Mouse (Mus musculus) limb, embryonic 12.5 days (tissue): ENCODE measurements at regions not wholly inside any gene's neighbourhood (a gene's known extent, or its start where the extent isn't known, plus 50 kb on each side); places are given as distances from the start of the nearest gene placed in this dataset.

ENCODE experiments used
- ATAC-seq: fragments of 200-750 bp; cut with Nextera tagmentation; 2 replicates; pipeline ENCODE4 v1.8.0; 2017; ENCODE audit warnings: low read depth, moderate TSS enrichment; ENCODE audit not compliant: insufficient number of reproducible peaks, insufficient read depth, low FRiP score, low TSS enrichment
- H3K27ac ChIP-seq: fragments of 300-500 bp; sonication (generic); 2 replicates; pipeline ENCODE4 v1.5.1; 2016; ENCODE audit warnings: mild to moderate bottlenecking, moderate library complexity
- H3K27me3 ChIP-seq: fragments of 300-500 bp; sonication (generic); 2 replicates; pipeline ENCODE4 v1.6.1; 2016; ENCODE audit warnings: mild to moderate bottlenecking, moderate library complexity
- H3K36me3 ChIP-seq: fragments of 300-500 bp; sonication (generic); 2 replicates; pipeline ENCODE4 v1.6.1; 2016; ENCODE audit warnings: mild to moderate bottlenecking, moderate library complexity
- H3K4me1 ChIP-seq: fragments of 300-500 bp; sonication (generic); replicated peaks from 2 replicates; pipeline ENCODE4 v1.6.1; 2016
- H3K4me2 ChIP-seq: fragments of 300-500 bp; sonication (generic); 2 replicates; pipeline ENCODE4 v1.6.1; 2016; ENCODE audit warnings: mild to moderate bottlenecking, moderate library complexity
- H3K4me3 ChIP-seq: fragments of 300-500 bp; sonication (generic); replicated peaks from 2 replicates; pipeline ENCODE4 v1.5.1; 2016; ENCODE audit warnings: mild to moderate bottlenecking
- H3K9ac ChIP-seq: fragments of 300-500 bp; sonication (generic); replicated peaks from 2 replicates; pipeline ENCODE4 v1.6.1; 2016; ENCODE audit warnings: mild to moderate bottlenecking, moderate library complexity
- H3K9me3 ChIP-seq: fragments of 300-500 bp; sonication (generic); 2 replicates; pipeline ENCODE4 v1.6.1; 2016; ENCODE audit warnings: mild to moderate bottlenecking, moderate library complexity
- WGBS: fragments of 180-500 bp; shearing (Covaris S2); methylation state at CpG from one replicate; pipeline ENCODE4 v1.1.7; 2016; 5-methylcytosine and 5-hydroxymethylcytosine counted together

DNA sequence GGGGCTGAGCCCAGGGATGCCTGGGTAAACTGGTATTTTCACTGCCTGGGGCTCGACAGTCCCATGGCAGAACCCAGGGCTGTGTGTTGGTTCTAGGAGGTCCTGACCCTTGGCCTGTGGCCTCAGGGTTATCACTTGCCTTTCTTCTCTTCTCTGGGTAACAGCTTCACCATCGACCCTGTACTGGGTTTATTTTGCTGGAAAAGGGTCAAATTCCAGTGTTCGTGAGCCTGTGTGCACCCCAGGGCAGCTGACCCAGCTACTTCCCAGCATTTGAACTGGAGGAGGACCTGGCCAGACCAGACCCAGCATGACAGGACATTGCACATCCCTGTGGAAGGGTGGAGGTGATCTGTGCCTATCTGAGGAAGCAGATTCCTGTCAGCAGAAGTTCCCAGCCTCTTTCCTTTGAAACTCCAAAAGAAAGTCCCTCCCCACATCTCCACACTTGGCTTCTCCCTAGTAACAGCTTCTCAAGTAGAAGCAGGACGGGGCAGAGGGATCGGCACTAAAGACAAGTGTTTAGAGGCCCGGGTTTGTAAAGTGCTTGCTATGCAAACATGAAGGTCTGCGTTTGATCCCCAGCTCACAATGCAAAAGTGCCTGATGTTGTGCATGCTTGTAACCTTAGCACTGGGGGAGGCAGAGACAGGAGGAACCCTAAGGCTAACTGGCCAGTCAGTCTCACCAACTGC lies 103.9 kb upstream of the Ccnd1 start:
- Histone ChIP-seq H3K9me3 (no peaks in the 10 kb centered on the region), H3K27ac (no peak overlapping the region), H3K4me1 (peaks cover 13% of the 10 kb centered on the region), H3K4me3 (no peak overlapping the region), H3K27me3 (no peaks in the 10 kb centered on the region), H3K4me2 (no peak overlapping the region), H3K36me3 (no peaks in the 10 kb centered on the region), H3K9ac (no peak overlapping the region)
- 48% methylated on average over 7 of the region's 7 CpGs for WGBS
- no peak for ATAC-seq

- H3K27ac ChIP-seq: no peak overlapping the region
- H3K9me3 ChIP-seq: no peaks in the 10 kb centered on the region
- no peaks in the 10 kb centered on the region for H3K27me3 ChIP-seq
- ATAC-seq: no peak
- 83% methylated on average over 8 of the region's 8 CpGs for WGBS
- H3K4me1 ChIP-seq: 0 out of 2 replicates have a peak, but pooled peaks cover 4% of the 10 kb centered on the region
- no peak overlapping the region for H3K9ac ChIP-seq
- no peak overlapping the region for H3K4me2 ChIP-seq
- no peaks in the 10 kb centered on the region for H3K36me3 ChIP-seq
- H3K4me3 ChIP-seq: no peak overlapping the region
Measured at GRCm38 (mm10) chr7:145040871-145041270, 101.1 kb upstream of the Ccnd1 start.

- WGBS: 67% methylated on average over 1 of the region's 1 CpGs
Measured at GRCm38 (mm10) chr7:145034385-145034784, 94.7 kb upstream of the Ccnd1 start.

GRCm38 (mm10) chr7:145031275-145031674 lies 91.5 kb upstream of the Ccnd1 start:
- no peaks in the 10 kb centered on the region for H3K9me3 ChIP-seq
- WGBS: 6% methylated on average over 7 of the region's 7 CpGs
- H3K27me3 ChIP-seq: no peaks in the 10 kb centered on the region
- H3K27ac ChIP-seq: peak overlapping the region; percentile 87
- H3K9ac ChIP-seq: no peak overlapping the region
- peak overlapping the region; percentile 59 for H3K4me2 ChIP-seq
- peak overlapping the region; percentile 31 for H3K4me3 ChIP-seq
- peak; percentile 22 for ATAC-seq
- no peaks in the 10 kb centered on the region for H3K36me3 ChIP-seq
- peaks cover 22% of the 10 kb centered on the region for H3K4me1 ChIP-seq

More at GRCm38 (mm10) chr7:145034385-145034784, 94.7 kb upstream of the Ccnd1 start:
- no peak for ATAC-seq
- peaks cover 26% of the 10 kb centered on the region for H3K4me1 ChIP-seq
- H3K4me2 ChIP-seq: no peak overlapping the region
- no peaks in the 10 kb centered on the region for H3K36me3 ChIP-seq
- H3K9me3 ChIP-seq: no peaks in the 10 kb centered on the region
- H3K4me3 ChIP-seq: no peak overlapping the region
- no peak overlapping the region for H3K27ac ChIP-seq
- H3K9ac ChIP-seq: no peak overlapping the region
- H3K27me3 ChIP-seq: no peaks in the 10 kb centered on the region

GRCm38 (mm10) chr7:145030635-145031141 lies 91.0 kb upstream of the Ccnd1 start:
- Histone ChIP-seq H3K27ac (peak overlapping the region; percentile 87), H3K36me3 (no peaks in the 10 kb centered on the region), H3K4me3 (peak overlapping the region; percentile 31), H3K9me3 (no peaks in the 10 kb centered on the region), H3K27me3 (no peaks in the 10 kb centered on the region), H3K4me1 (peaks cover 22% of the 10 kb centered on the region), H3K9ac (no peak overlapping the region), H3K4me2 (peak overlapping the region; percentile 59)
- WGBS: under 1% methylated on average over 22 of the region's 22 CpGs
- peak; percentile 95 for ATAC-seq

DNA sequence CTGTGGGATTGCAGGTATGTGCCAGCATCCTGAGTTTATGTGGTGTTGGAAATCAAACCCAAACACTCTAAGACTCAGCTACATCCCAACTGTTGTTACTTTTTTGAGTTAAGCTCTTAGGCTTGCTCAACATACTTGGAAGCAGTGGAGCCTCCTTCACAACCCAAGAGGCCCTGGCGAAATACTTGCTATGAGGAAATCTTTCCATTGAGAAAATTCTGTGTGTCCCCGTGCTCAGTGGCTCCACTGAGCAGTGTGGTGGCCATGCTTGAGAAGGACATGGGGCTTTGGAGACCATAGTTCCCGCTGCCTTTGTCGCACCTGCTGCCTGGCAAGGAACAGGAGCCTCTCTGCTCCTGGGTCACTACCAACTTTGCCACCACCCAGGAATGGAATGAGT lies 89.9 kb upstream of the Ccnd1 start:
- no peak for ATAC-seq
- WGBS: 92% methylated on average over 4 of the region's 4 CpGs
- H3K4me1 ChIP-seq: peaks cover 30% of the 10 kb centered on the region

DNA sequence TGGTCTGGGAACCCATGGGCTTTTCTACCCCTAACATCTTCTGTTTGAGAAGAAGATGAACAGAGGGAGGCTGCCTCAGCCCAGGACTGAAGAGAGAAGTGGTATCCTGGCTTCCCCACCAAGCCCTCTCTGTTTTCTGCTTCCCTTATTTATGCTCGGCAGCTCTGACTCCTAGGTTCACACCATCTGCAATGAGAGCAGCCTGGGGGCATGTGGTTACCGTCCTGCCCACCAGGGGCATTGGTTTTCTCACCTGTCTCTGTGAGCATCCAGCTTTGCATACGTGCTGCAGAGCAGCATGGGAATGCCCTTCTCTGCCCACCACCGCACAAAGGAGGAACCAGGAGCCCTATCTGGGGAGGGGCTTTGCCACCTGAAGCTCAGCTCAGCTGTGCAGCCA lies 89.4 kb upstream of the Ccnd1 start:
- Histone ChIP-seq H3K9ac (no peak overlapping the region), H3K27ac (no peak overlapping the region), H3K36me3 (no peaks in the 10 kb centered on the region), H3K27me3 (no peaks in the 10 kb centered on the region), H3K9me3 (no peaks in the 10 kb centered on the region), H3K4me1 (peaks cover 30% of the 10 kb centered on the region), H3K4me3 (no peak overlapping the region), H3K4me2 (no peak overlapping the region)
- ATAC-seq: no peak
- 28% methylated on average over 4 of the region's 4 CpGs for WGBS

More for the DNA sequence above, 89.9 kb upstream of the Ccnd1 start:
- no peak overlapping the region for H3K4me2 ChIP-seq
- no peak overlapping the region for H3K27ac ChIP-seq
- H3K9me3 ChIP-seq: no peaks in the 10 kb centered on the region
- H3K4me3 ChIP-seq: no peak overlapping the region
- no peak overlapping the region for H3K9ac ChIP-seq
- no peaks in the 10 kb centered on the region for H3K27me3 ChIP-seq
- no peaks in the 10 kb centered on the region for H3K36me3 ChIP-seq

- Histone ChIP-seq H3K9me3 (no peaks in the 10 kb centered on the region), H3K36me3 (no peaks in the 10 kb centered on the region), H3K4me3 (no peak overlapping the region), H3K27ac (no peak overlapping the region), H3K27me3 (no peaks in the 10 kb centered on the region), H3K4me1 (peaks cover 28% of the 10 kb centered on the region), H3K9ac (no peak overlapping the region), H3K4me2 (no peak overlapping the region)
- WGBS: 87% methylated on average over 4 of the region's 4 CpGs
- ATAC-seq: no peak
Measured at GRCm38 (mm10) chr7:145027061-145027460, 87.3 kb upstream of the Ccnd1 start.

- Histone ChIP-seq H3K9me3 (no peaks in the 10 kb centered on the region), H3K4me1 (peaks cover 19% of the 10 kb centered on the region), H3K4me3 (no peak overlapping the region), H3K27me3 (no peaks in the 10 kb centered on the region), H3K27ac (no peak overlapping the region), H3K36me3 (no peaks in the 10 kb centered on the region), H3K9ac (no peak overlapping the region), H3K4me2 (no peak overlapping the region)
- WGBS: 84% methylated on average over 5 of the region's 5 CpGs
- no peak for ATAC-seq
Measured at GRCm38 (mm10) chr7:145026014-145026285, 86.2 kb upstream of the Ccnd1 start.

GRCm38 (mm10) chr7:145025186-145026013 lies 85.7 kb upstream of the Ccnd1 start:
- H3K4me1 ChIP-seq: peaks cover 16% of the 10 kb centered on the region
- H3K27ac ChIP-seq: peak overlapping the region; percentile 35; the same call in 1 of the 2 replicates
- no peak overlapping the region for H3K9ac ChIP-seq
- no peak overlapping the region for H3K4me2 ChIP-seq
- H3K4me3 ChIP-seq: no peak overlapping the region
- WGBS: 56% methylated on average over 6 of the region's 6 CpGs
- no peak for ATAC-seq
- H3K9me3 ChIP-seq: no peaks in the 10 kb centered on the region
- H3K27me3 ChIP-seq: no peaks in the 10 kb centered on the region
- no peaks in the 10 kb centered on the region for H3K36me3 ChIP-seq

DNA sequence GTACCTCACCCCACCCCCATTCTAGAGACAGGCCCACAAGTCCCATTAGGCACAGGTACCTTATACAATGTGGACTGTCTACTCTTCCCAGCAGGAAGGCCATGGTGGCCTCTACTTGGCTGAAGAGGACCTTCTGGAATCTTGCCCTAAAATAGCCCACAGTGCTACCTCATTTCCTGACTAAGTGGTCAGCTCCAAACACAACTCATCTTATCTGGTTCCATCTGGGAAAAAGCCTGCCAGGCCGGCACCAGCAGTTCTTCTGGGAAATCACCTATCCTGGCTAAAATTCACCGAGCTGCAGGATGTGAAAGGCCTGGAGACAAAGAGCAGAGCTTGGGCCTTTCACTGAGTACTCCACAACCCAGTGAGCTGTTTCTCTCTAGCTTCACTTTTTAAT lies 84.9 kb upstream of the Ccnd1 start:
- peak overlapping the region; percentile 35; the same call in 1 of the 2 replicates for H3K27ac ChIP-seq
- H3K9ac ChIP-seq: no peak overlapping the region
- no peaks in the 10 kb centered on the region for H3K9me3 ChIP-seq
- H3K4me3 ChIP-seq: no peak overlapping the region
- no peak for ATAC-seq
- peaks cover 9% of the 10 kb centered on the region for H3K4me1 ChIP-seq
- H3K4me2 ChIP-seq: no peak overlapping the region
- WGBS: 87% methylated on average over 2 of the region's 2 CpGs
- no peaks in the 10 kb centered on the region for H3K27me3 ChIP-seq
- H3K36me3 ChIP-seq: no peaks in the 10 kb centered on the region
